Mouse (Mus musculus): ENCODE data around the gene Syt1. TPM values are rescaled to one million over a fixed set of nuclear protein-coding genes. Genes with fewer than 3 reads are reported as not detected.

The Syt1 gene
- total RNA-seq, 2 experiments from 2014 or later = not detected

DNA sequence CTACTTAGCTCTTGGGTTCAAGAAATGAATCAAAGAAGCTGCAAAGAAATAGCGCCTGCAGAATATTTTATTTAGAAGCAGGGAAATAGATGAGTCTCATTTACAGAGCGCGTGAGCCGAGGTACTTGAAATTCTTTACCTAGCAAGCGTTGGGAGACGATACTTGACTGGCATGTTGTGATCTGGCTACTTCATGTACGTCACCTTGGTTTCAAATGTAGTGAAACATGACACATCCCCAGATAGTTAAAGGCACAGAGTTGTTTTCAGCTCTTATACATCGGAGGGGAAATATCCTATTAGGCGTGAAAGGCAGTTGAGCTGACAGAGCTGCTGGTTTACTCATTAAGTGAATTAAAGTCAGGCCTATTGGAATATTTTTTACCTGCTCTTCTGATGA is 478.5 kb downstream of the Syt1 start:
- ATAC-seq (ENCODE audit: poor library complexity, severe bottlenecking) = no peak

DNA sequence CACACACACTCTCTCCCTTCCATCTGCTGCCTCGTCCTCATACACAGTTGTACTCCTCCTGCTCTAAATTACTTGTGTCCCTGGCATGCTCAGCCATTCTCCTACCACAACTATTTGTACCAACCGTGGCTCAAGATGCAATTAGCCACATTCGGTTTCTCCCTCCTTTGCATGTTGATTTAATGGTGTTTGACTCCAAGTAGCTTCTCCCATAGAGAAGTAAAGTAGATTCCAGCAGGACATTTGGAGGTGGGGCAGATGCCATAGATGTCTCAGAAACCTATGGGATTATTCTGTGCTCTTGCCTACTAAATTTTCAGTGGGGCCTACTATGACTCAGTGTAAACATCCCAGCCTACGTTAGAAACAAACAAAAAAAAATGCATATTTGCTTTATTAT is 479.1 kb downstream of the Syt1 start:
- no peak for ATAC-seq (ENCODE audit: poor library complexity, severe bottlenecking)

DNA sequence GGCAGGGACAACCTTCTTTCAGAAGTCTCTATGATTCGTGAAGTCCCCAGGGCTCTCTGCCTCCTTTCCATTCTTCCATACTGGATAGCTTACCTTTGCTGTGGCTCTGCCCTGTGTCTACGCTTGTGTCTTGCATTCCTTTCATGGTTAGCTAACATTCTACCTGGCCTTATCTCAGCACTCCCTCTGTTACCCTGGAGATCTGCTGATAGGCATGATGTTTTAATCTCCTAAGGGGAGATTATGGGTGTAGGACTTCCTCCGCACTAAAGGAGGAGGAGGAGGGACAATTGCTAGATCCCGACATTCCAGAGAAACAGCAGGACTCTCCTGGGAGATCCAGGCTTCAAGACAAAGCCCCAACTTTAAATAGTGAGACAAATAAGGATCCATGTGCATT is 479.7 kb downstream of the Syt1 start:
- no peak for ATAC-seq (ENCODE audit: poor library complexity, severe bottlenecking)

DNA sequence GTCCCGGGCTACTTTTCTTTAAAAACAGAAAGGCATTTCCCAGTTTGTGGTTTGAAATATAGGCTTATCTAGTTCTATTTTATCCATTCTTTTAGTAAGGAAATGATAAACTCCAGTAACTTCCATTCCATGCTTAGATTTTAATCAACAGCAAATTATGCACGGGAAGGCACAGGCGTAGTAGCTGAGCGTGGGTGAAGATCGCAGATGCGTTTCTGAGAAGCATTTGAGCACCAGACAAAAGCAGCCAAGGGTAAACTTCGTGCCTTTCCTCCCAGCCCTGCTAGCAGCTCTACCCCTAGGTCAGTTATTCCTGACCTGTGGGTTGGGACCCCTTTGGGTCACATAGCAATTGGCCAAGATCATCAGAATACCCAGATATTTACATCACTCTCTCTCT is 482.4 kb downstream of the Syt1 start:
- no peak for ATAC-seq (ENCODE audit: poor library complexity, severe bottlenecking)

DNA sequence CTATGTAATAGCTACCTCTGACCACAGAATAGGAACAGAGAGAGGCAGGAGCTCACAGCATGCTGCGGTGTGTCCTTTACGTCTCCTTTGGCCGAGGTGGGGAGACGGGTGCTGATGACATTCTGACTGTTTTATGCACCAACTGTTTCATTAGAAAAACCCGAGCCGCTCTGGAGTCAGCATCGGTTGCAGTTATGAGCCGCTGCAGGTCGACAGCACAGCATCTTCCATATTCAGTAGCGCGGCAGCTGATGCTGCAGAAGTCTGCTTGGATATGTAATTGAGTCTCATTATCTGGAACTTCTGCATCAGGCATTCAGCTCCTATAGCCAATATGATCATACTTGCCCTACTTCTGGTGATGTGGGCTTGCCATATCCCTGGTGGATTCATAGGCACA is 485.3 kb downstream of the Syt1 start:
- no peak for ATAC-seq (ENCODE audit: poor library complexity, severe bottlenecking)

DNA sequence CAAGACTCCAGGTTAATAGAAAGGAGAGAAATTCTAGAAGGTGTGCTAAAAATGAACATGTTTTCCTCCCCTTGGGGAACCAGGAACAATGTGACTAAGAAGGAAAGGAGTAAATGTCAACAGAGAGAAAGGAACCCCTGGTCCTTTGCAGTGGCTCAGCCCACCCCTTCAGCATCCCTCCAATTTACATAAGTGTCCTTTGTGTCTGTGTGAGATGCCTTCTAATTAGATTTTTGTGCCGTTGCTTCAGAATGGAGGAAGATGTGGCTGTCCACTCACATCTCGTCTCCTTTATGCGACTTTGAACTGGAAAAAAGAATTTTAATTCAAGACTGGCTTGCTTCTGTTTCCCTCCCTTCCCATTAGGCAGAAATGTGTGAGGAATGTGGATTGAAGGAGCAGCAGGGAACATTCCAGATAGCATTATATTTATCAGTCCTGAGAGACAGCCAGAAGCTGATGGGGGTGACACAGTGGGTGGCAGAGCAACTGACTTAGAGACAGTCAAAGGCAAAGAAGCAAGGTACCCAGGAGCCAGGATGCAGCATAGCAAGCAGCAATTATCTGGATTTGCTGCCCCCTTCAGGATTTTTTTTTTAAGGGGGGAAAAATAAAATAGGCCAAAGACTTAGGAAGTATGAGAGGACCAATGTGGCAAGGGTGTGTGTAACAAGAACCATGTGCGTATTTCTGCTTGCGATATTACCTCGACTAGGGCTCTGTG is 486.3 kb downstream of the Syt1 start:
- ATAC-seq (ENCODE audit: poor library complexity, severe bottlenecking) = no peak

DNA sequence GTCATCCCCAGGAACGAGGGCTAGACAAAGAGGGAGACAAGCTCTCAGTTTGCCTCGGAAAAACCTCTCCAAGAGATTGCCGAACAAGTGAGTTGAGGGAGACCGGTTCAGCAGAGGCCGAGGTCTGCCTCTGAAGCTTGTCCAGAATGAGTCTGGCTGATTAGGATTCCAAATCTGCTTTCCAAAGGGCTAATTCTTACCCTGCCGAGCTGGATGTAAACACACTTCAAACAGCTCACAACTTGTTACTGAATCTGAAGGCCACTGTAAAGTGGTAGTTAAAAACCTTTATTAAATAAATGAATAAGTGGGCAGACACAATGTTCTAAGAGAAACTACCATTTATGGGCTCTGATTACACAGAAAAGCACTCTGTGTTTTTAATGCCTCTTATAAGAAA is 491.6 kb downstream of the Syt1 start:
- ATAC-seq (ENCODE audit: poor library complexity, severe bottlenecking) = no peak

DNA sequence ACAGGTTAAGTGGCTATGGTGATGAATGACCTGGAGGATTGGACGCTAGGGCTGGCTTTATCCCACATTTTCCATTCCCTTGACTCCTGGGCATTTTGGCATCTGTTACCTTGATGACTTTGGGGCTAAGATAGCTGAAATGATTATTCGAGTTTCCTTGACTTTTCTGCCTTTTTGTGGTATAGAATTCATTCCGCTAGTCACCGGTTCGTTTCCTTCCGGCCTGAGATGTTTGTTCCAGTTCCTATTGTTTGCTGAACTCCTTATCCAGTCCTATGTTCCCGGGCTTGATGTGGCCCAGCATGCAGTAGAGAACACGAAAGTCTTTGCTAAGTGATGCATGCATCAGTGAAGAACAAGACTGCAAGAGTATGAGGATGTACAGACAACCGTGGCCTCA is 493.7 kb downstream of the Syt1 start:
- no peak for ATAC-seq (ENCODE audit: poor library complexity, severe bottlenecking)

DNA sequence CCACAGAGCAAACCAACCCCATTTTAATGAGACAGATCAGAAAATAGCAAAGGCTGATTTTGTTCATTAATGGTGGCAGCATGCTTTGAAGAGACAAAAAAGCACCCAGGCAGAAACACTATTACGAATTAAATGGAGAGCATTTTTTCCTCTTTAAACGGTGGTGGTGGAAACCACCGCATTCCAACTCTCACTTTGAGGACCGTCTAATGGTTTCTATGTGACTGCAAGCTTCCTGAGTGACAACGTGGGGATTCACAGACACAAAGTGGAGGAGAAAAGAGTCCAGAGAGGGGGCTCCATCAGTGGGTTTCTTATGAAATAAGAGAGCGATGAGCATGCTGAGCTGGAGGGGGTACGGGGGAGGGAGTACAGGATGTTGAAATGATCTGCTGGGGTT is 496.1 kb downstream of the Syt1 start:
- ATAC-seq (ENCODE audit: poor library complexity, severe bottlenecking) = no peak

DNA sequence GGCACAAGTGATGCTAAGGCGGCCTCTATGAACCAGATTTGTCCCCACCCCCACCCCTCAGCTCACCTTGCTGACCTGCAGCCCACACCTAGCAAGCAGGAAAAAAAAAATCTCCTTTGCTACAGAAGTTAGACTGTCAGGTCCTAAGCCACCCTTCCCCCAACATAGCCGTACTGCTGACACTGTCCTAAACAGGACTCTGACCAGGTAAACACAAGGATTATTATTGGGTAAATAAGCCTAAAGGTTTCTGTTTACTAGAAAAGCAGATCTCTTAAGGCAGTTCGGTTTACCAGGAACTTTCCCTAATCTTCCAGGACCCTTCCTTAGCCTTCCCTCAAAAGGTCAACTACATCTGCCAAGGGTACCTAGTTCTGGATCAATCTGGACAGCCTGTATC is 501.2 kb downstream of the Syt1 start:
- ATAC-seq (ENCODE audit: poor library complexity, severe bottlenecking) = no peak

DNA sequence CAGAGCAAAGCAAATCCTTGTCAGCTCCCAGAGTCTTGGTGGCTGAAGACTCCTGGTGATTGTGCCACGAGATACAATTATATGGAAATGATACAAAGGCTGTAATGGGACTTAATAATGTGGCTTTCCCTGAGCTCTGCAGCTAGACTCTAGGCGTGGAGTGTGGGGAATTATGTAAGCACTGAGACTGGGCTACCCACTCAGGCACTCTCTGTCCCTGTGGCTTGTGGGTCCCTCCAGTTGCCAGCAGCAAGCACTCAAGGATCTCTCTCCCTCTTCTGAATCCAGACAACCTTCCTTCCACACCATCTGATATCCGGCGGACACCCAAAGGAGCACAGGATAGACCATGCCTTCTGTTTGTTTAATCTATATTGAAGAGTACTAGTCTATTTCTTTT is 503.9 kb downstream of the Syt1 start:
- ATAC-seq (ENCODE audit: poor library complexity, severe bottlenecking) = no peak

DNA sequence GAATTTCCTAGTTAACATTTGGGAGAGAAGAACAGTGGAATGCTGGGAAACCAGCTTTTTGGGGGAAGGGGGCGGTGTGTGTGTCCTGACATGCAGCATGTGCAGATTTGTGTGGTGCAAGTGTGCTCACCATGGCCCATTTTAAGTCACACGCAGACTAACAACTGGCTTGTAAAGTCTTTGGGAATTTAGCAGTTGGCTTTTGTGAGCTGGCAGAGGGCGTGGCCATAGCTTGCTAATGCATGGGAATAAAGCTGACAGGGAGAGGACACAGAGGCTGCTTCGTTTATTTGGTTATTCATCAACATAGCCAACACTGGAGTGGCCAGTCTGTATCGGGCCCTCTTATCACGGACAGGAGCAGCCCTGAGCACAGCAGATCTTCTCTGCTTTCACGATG is 505.9 kb downstream of the Syt1 start:
- no peak for ATAC-seq (ENCODE audit: poor library complexity, severe bottlenecking)

DNA sequence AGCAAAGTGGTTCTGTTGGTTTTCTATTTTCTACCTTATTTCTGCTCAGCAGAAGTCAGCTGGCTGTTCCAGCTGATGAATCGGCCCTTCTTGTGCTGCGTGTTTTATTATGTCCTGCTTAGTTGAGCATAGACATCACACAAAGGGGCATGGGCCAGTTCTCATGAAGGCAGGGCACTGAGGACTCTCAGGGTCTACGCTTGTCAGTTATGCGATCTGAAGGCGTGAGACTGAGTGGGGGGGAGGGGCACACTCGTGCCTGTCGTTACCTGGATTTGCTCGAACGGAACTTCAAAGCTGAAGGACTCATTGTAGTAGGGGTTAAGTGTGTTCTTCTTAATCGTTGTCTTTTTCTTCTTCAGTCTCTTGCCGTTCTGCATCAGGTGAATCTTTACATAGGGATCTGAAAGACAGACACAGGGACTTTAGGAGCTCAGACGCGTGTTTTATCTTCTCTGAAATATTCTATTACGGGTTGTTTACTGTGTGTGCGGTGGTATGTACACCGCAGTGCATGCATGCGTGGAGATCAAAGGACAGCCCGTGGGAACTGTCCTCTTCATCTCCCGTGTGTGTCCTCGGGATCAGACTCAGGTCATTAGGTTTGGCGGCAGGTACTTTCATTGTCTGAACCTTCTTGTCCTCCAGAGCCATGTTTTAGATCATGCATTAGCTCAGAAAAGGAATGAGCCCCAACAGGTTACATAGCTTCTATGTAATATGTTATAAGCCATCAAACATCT is 506.5 kb downstream of the Syt1 start:
- ATAC-seq (ENCODE audit: poor library complexity, severe bottlenecking) = no peak

DNA sequence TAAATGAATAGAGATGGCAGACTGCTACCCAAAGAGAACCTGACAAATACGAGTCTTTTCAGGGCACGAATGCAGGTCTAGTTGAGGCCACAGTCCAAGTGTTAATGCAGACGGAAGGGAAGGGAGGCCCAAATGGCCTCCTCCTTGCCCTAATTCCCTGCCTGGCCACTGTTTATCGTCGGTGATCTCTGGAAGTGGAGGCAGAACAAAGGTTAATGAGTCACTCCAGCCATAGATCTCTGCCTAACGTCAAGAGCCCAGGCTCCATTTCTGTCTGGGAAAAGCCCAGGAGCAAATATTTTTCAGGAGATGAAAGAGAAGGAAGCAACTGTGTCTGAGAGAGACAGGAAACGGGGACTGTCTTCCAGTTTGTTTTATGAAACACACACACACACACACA is 520.6 kb downstream of the Syt1 start:
- ATAC-seq (ENCODE audit: poor library complexity, severe bottlenecking) = no peak

DNA sequence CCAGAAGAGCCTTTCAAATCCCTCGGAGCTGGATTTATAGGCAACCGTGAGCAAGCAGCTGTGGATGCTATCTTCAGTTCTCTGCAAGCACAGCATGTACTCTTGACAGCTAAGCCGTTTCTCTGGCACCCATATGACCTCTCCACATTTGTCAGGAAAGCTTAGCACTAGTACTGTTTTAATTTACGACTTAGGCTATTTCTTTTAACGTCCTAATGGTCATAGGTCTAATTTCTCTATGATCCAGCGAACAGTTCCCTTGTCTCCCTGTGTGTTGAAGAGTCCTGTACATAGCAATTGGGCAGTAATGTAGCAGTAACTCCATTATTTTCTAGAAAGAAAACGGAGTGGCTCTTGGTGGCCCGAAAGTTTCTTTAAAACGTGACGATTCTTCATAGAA is 526.8 kb downstream of the Syt1 start:
- ATAC-seq (ENCODE audit: poor library complexity, severe bottlenecking) = no peak

DNA sequence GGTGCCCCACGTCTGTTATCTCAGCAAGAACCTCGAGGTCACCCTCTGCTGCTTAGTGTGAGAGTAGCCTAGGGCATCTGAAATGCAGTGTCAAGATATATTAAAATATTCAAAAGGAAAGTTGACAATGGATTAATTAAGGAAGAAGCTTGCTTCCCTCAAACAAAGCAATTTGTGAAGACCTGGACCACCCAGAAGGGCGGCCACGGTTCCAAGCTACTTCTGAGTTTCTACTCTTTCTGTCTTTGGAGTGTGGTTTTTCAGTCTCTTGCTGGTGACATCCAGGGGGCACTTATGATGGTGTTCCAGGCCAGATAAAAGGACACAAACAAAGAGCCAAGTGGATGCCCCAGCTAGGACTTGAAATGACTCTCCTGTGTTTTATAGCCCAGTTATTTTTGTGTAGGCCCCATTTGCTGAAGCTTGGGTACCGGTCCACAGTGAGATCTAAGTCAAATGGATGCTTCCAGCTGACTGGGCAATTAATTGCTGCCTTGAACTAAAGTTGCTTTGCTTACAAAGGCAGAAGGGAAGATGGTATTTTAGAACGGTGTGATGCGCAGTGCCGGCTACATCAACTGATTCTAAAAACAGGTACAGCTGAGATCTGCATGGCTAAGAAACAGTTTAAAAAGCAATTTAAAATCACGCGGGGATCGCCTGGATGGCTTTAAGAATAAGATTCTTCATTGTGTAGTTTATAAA is 530.5 kb downstream of the Syt1 start:
- ATAC-seq (ENCODE audit: poor library complexity, severe bottlenecking) = no peak

DNA sequence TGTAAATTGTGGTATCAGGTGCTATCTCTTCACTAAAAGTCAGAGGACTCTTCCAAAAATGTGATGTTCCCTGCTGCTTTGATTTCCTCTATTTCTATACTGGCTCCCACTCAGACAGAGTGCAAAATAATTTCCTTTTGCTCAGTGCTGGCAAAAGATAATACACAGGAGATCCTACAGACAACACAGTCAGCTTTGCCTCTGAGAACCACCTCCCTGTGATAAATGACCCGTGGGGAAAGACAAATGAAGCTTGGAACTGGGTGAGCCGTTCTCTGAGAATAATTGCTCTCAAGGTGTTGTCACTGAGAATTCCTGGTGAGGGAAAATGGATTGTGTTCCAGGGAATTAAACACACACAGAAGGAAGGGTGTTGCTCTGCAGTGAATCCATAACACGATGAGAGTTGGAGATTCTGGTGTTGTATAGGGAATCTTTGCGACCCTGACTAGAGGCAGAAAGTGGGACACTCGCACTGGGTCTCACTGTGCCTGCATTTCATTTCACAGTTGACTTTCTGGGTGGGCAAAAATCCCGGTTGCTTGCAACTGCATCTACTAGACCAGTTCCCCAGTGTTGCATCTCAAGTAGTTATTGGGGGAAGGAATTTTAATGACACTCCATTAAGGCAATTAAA is 540.3 kb downstream of the Syt1 start:
- no peak for ATAC-seq (ENCODE audit: poor library complexity, severe bottlenecking)

DNA sequence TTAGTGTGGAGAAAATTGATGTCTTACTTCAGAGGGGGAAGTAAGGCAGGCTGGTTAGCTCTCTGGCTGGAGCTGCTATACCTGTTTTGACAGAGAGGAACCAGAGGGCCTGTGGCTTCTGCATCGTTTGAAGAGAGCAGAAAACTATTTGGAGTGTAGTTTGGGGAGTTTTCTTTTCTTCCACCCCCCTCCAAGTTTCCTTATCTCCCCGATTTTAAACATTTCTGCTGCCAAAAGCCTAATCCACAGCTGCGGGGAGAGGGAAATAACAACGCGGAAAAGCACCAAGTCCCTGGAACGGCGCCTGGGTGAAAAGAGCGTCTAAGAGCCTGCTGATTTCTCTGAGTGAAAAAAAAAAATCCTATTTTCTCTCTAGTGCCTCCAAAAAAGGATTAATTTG is 544.2 kb downstream of the Syt1 start:
- ATAC-seq (ENCODE audit: poor library complexity, severe bottlenecking) = no peak

DNA sequence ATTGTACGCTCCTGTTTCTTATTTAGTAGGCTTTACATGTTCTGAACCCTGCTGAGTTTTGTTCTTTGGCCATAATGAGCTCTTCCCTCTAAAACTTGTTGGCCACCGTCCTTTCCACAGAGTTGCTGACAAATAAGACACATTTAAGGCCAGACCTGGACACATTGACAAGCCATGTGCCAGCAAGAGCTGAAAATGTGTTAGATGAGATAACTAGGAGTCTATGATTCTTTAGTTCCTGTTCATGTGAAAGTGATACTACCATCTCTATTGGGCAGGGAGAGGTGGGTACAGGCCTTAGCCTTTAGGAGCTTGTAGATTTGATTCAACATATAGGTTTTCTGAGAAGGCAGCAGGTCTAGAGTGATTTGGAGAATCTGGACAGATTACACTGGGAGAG is 548.9 kb downstream of the Syt1 start:
- ATAC-seq (ENCODE audit: poor library complexity, severe bottlenecking) = no peak

DNA sequence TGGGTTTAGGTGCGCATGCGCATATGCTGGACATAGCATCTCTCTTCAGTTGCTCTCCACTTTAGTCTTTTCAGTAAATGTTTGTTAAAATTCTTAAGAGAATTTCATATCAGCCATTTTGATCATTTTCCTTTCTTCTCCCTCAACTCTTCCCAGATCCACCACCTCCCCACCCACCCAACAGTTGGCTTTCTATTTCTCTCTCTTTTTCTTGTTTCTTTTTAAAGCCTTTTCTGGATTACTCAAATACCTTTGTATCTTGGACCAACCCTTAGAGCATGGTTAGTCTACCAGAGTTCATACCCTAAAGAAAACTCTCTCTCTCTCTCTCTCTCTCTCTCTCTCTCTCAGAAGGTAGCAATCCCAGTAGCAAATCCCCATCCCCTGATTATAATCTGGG is 553.7 kb downstream of the Syt1 start:
- no peak for ATAC-seq (ENCODE audit: poor library complexity, severe bottlenecking)

DNA sequence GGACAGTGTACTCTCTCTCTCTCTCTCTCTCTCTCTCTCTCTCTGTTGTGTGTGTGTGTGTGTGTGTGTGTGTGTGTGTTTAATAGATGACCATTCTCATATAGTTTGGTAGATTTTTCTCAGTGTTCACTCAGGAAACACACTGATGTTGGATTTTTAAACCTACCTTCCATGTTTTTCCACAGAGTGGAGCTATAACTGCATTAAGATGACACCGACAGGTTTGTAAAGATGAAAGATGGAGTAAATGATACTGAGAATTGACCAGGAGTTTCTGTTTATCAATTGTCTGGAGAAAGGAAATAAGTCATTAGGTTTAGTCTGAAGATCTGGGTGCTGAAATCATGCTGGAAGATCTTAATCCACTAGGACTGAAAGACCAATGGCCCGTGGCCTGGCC is 554.9 kb downstream of the Syt1 start:
- no peak for ATAC-seq (ENCODE audit: poor library complexity, severe bottlenecking)

DNA sequence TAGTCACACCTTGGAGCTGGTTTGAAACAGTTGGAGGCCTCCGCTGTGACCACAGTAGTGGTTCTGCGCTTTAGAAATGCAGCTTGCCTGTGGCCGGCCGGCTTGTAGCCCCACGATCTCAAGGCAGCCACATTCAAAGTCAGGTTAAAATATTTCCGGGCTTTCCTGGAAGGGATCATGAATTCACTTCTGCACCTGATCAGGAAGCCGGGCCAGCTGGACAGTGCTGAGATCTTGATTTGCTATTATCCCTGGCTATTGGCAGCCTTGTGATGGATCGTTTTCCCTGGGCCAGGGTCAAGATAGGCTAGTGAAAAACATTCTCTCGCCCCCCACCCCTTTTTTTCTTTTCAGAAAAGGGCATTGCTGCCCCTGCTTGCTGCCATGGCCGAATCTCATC is 555.6 kb downstream of the Syt1 start:
- ATAC-seq (ENCODE audit: poor library complexity, severe bottlenecking) = no peak

Data from megakaryocyte, adult 5-6 weeks (primary cell).